Comparison of ENCODE assay signal across 29 mouse cellular contexts in the genomic region with DNA sequence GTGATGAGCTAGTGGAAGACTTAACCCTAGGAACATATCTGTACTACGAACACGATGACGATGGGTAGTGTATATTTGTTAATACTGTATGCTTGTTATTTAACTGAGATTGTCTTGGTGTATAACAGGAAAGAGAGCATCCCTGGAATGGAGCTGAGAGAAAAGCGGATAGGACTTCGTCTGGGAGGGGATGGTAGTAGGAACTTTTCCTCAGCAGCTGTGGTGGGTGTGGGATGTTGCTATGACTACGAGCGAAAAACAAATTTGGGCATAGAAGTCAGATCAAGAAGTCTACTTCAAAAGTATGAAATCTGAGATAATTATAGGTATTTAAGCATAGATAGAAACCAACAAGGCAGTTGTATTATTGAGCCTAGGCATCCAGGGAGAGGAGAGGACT. TPM values are rescaled to one million over a fixed set of nuclear protein-coding genes. Genes with fewer than 3 reads are reported as not detected.
"Had no signal": no experiment of that assay in that cellular context is flagged by ENCODE, and none has a peak within 500 bp of the region (broad histone marks: within the 10 kb centered on the region; RNA-seq: fewer than 3 reads in every experiment).

No protein-coding gene starts in this region.

- H3K4me2 ChIP-seq: heart, embryonic 12.5 days; hindbrain, embryonic 12.5 days; hindbrain, embryonic 14.5 days; intestine, embryonic 15.5 days; kidney, embryonic 15.5 days; limb, embryonic 12.5 days; liver, embryonic 11.5 days; liver, embryonic 13.5 days had no signal

- H3K4me3 ChIP-seq: gastrocnemius, adult 2 months; heart, embryonic 10.5 days; heart, embryonic 12.5 days; hindbrain, embryonic 10.5 days; hindbrain, embryonic 12.5 days; intestine, embryonic 15.5 days; kidney, embryonic 15.5 days; left cerebral cortex, adult 2 months; limb, embryonic 10.5 days; limb, embryonic 12.5 days; liver, embryonic 13.5 days had no signal

- H3K36me3 ChIP-seq: heart, embryonic 10.5 days; heart, embryonic 12.5 days; hindbrain, embryonic 10.5 days; hindbrain, embryonic 12.5 days; intestine, embryonic 15.5 days; kidney, embryonic 15.5 days; limb, embryonic 10.5 days; limb, embryonic 12.5 days; liver, embryonic 13.5 days had no signal

- DNase-seq: gastrocnemius, adult 2 months; gastrocnemius, postnatal 10 days; gastrocnemius, postnatal 25 days; heart, adult 18-20 months; heart, postnatal 10 days; heart, postnatal 4 days; kidney, adult 11 months; kidney, adult 2 months; kidney, adult 9 months; kidney, postnatal 10 days; kidney, postnatal 25 days; kidney, postnatal 4 days; liver; liver, embryonic 13.5 days had no signal

- H3K4me1 ChIP-seq: heart, embryonic 10.5 days; heart, embryonic 12.5 days; hindbrain, embryonic 10.5 days; hindbrain, embryonic 12.5 days; intestine, embryonic 15.5 days; kidney, embryonic 15.5 days; limb, embryonic 10.5 days; limb, embryonic 12.5 days; liver, embryonic 13.5 days had no signal

- H3K27ac ChIP-seq: gastrocnemius, adult 2 months; heart, embryonic 10.5 days; hindbrain, embryonic 10.5 days; hindbrain, embryonic 12.5 days; hindbrain, embryonic 14.5 days; intestine, embryonic 15.5 days; kidney, embryonic 15.5 days; left cerebral cortex, adult 2 months; limb, embryonic 10.5 days; limb, embryonic 12.5 days; liver, embryonic 13.5 days had no signal

- H3K9ac ChIP-seq: heart, embryonic 12.5 days; hindbrain, embryonic 12.5 days; hindbrain, embryonic 14.5 days; intestine, embryonic 15.5 days; kidney, embryonic 15.5 days; limb, embryonic 12.5 days; liver, embryonic 13.5 days had no signal

- ATAC-seq: forebrain, embryonic 16.5 days; hindbrain, embryonic 16.5 days; inflammation-experienced regulatory T-cells, adult 6 months; intestine, embryonic 15.5 days had no signal

- H3K27me3 ChIP-seq: heart, embryonic 12.5 days; hindbrain, embryonic 12.5 days; intestine, embryonic 15.5 days; kidney, embryonic 15.5 days; limb, embryonic 12.5 days; liver, embryonic 13.5 days had no signal

- H3K9me3 ChIP-seq: heart, embryonic 10.5 days; heart, embryonic 12.5 days; hindbrain, embryonic 10.5 days; hindbrain, embryonic 12.5 days; intestine, embryonic 15.5 days; kidney, embryonic 15.5 days; limb, embryonic 10.5 days; limb, embryonic 12.5 days; liver, embryonic 13.5 days had no signal

RNA-seq across cellular contexts. Expression of gene Plppr4, which starts 48.6 kb away (rescaled TPM):
- total RNA-seq: granulocyte monocyte progenitor cell, adult 5-6 weeks had no signal
- polyA plus RNA-seq: inflammation-experienced regulatory T-cells, adult 6 months had no signal
